Mouse (Mus musculus): ENCODE results near the gene Kcnip2.
"Not testable (repeated sequence)": the region's sequence is repeated elsewhere in the genome, so short reads cannot be mapped to it uniquely, and the experiment has no call there.

The Kcnip2 gene

DNA sequence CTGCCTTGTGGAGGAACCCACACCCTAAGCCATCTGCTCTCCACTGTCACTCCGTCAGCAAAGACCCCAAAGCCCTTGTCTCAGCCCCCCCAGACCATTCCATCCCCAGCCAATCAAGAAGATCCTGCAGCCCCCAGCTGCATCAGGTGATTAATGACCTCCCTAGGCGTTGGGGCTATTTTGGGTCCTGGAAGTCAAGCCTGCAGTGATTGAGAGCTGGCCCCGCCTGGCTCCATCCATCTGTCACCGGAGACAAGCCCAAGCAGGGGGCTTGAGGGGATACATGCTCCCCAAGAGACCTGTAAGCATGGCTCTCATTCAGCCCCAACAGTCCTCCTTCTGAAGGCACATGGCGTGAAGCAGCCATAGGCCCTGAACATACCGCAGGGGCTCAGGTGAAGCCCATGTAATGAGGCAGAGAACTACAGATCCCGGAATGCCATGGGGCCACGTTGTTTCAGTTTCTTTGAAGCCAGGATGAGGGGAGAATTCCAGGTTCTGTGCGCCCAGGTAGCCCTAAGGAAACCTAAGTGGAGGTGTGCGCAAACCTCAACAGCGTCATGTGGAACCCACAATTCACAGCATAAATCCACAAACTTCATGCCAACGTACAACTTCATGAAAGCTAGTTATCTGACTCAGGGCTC is 4.7 kb downstream of the Kcnip2 start:
- DNase-seq (ENCODE audit: low spot score) = no peak

DNA sequence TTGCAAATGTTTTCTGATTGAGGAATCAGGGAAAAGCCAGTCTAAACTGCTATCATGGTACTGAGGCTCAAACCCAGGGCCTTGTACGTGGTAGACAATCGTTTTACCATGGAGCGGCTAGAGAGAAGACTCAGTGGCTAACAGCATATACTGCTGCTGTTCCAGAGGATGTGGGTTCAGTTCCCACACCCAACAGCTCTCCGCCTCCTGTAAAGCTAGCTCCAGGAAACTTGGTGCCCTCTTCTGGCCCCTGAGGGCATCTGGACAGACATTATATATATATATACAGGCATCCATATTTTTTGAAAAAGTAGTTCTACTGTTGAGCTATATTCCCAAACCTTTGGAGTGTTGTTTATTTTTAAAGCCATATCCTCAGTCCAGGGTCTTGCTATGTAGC is 8.1 kb downstream of the Kcnip2 start:
- no peak for DNase-seq (ENCODE audit: low spot score)

DNA sequence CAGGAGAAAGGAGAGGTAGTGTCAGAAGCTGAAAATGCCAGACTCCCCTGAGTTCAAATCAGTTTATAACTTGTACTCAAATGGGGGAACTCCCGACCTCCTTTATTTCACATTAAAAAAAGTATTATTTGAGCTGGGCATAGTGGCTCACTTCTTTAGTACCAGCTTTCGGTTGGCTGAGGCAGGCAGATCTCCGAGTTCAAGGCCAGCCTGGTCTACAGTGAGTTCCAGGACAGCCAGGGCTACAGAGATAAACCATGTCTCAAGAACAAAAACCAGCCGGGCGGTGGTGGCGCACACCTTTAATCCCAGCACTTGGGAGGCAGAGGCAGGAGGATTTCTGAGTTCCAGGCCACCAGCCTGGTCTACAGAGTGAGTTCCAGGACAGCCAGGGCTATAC is 10.0 kb downstream of the Kcnip2 start:
- not testable (repeated sequence) for DNase-seq (ENCODE audit: low spot score)

DNA sequence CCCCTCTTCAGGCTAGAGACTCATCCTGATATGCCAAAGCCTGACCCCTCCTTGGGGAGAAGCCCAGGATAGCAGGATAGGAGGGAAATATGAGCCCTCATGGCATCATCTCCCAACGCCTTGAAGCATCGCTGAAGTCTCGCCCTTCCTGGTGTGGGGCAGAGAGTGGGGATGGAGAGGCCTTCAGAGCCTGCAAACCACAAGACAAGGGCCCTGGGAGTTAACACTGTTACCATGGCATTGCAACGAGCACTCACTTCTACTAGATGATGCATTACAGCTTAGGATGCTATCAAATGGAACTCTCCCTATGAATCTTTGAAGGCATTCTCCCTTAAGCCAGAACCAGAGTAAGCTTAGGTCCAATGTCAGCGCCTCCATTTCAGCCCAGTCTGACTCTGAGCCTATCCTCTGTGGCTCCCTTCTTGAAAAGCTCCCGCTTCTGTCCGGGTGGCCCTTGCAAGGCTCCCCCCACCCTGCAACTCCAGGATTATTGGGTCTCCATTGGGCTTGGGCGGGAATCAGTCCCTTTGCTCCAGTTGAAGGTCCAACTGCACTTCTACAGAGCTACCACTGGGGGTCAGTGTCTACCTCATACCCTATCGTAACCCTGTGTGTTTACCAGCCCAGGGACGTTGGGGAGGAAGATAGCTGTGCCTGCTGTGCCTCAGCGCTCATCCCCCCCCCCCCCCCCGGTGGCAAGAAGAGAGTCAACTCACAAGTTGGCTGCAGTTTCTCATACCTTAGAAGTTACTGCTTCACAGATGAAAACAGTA is 11.1 kb downstream of the Kcnip2 start:
- no peak for DNase-seq (ENCODE audit: low spot score)

DNA sequence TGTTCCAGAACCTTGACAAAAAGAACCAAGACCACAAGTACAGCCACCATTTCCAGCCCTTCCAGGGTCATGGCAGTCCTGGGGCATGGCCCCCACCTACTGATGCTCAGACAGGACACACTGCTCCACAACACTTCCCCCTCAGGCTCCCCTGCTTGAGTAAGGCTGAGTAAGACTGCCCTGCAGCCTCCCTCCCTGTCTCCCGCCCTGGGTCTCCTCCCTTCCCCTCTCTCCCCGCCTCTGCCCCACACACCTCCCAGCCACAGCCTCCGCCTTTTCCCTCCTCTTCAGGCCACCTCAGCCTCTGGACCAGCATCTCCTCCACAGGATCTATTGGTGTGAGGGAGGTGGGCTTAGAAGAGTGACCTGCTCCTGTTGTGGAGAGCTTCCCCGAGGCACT is 12.5 kb downstream of the Kcnip2 start:
- no peak for DNase-seq (ENCODE audit: low spot score)

DNA sequence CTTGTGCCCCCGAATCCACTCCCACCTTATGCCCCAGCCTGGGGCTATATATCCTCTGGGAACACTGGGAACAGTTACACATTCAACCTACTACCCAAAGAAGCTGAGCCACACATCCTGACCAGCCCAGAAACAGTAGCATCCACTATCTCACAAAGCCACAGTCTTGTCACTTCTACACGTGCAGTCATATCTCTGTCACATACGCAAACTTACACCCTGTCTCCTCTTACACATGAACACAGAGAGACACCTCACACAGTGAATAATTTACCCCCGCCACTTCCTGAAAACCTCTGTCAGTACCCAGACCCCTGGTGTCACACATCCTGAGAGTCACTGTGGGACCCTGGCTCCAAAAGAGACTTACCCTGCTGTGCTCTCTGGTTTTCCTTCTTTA is 13.2 kb downstream of the Kcnip2 start:
- no peak for DNase-seq (ENCODE audit: low spot score)

DNA sequence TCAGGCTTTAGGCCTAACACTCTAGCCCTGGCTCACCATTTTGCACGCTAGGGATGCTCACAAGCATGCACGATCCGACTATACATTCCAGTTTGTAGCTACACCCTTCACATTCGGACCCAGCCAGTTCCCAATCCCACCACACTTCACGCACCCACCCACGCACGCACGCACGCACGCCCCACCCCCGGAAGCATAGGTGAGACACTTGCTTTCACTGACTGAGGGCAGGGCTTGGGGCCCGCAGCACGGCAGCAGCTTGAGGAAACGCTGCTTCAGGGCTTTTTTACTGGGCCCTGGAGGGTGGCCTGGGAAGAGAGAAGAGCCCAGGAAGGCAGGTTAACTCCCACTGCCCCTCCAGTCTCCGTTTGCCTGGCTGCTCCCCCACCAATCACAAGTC is 19.0 kb downstream of the Kcnip2 start:
- no peak for DNase-seq (ENCODE audit: low spot score)

DNA sequence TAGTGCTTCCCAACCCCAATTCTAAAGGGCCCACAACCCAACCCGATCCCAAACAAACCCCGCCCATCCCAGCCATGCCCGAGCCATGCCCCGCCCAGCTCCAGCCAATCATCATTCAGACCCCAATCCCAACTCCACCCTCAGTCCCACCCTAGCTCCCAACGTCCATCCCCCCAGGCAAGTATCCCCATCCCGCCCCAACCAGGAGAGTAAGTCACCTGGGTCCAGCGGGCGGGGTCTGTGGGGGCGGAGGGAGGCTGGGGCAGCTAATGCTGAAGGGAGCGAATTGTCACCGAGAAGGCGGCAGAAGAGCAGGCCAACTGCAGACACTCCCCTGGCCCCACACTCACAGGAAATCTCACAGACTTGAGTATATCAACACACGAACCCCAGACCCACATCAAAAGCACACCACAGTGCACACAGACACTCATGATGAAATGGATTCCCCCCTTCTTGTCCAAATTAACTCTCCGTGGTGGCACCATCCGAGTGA is 19.8 kb downstream of the Kcnip2 start:
- DNase-seq (ENCODE audit: low spot score) = no peak

DNA sequence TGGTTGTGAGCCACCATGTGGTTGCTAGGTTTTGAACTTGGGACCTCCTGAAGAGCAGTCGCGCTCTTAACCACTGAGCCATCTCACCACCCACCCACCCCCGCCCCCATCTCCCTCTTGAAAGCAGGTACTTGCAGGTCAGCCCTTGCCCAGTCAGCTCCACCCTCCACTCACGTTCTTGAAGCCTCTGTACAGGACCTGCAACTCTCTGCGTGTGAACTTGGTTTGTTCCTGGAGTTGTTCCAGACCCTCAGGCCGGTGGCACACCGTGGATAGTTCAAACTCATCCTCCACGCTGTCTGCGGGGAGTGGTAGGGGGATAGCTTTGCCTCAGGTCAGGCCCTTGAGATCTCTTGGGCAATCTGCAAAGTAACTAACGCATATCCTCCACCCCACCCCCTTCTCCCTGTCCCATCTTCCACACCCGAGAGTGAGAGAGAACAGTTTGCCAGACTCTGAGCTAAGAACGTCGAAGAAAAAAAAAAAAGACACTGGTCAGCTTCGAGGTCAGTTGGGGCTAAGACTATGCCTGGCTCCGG is 20.4 kb downstream of the Kcnip2 start:
- DNase-seq (ENCODE audit: low spot score) = no peak

DNA sequence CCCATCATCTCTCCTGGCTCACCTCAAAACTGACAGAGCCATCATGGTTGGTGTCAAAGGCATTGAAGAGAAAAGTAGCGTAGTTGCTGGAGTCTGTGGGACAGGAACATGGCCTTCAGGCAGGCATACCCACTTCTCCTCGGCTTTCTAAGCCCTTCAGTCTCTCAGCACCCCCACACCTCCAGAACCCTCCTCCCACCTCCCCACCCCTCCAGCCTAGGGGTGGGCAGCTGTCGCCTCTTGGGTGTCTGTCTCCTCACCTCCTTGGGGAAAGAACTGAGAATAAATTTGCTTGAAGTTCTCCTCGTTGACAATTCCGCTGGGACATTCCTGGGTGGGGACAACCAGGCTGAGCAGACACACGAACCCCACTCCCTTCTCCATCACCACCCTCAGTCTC is 21.1 kb downstream of the Kcnip2 start:
- no peak for DNase-seq (ENCODE audit: low spot score)

DNA sequence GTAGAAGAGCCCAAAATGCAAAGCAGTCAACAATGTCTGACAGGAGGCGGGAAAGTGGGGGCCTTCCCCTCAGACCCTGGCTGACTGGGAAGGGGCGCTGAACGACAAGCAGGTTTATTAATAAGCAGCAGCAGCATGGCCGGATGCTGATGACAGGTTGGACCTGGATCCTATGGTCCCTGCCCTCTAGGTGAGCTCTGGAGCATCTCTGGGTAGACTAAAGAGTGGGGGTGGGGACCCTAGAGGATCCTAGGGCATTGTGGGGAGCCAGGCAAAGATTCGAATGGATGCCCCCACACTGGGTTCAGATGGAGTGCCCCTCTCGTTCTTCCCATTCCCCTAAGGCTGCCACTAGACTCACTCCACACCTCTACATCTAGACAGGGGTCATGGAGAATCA is 23.5 kb downstream of the Kcnip2 start:
- DNase-seq (ENCODE audit: low spot score) = no peak

DNA sequence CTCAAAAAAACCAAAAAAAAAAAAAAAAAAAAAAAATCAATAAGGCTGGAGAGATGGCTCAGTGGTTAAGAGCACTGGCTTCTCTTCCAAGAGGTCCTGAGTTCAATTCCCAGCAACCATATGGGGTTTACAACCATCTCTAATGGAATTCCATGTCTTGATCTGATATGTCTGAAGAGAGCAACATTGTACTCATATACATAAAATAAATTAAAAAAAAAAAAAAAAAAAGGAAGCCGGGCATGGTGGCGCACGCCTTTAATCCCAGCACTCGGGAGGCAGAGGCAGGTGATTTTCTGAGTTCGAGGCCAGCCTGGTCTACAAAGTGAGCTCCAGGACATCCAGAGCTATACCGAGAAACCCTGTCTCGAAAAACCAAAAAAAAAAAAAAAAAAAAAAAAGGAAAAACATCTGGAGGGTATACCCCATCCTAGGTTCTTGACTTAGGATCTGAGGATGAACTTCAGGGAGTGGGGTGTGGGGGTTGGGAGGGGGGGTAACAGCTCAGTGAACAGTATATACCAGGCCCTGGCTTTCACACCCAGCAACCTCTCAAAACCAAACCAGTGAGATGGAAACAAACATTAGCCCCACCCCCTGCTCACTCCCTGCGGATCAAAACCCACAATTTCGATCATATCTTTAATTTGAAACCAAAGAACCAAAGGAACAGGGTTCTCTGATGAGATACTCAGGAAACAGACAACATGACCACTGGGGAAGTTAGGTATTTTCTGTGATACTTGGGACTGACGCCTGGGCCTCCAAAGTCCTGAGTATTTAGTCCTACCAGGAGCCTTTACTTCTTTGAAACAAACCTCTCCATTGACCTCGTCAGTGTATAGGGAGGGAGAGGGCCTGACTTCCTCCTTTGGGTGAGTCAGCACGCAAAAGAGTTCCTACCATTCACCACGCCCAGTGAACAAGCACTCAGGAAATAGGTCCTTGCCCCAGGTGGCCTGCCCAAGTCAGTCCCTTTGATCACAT is 25.7 kb downstream of the Kcnip2 start:
- DNase-seq (ENCODE audit: low spot score) = no peak

DNA sequence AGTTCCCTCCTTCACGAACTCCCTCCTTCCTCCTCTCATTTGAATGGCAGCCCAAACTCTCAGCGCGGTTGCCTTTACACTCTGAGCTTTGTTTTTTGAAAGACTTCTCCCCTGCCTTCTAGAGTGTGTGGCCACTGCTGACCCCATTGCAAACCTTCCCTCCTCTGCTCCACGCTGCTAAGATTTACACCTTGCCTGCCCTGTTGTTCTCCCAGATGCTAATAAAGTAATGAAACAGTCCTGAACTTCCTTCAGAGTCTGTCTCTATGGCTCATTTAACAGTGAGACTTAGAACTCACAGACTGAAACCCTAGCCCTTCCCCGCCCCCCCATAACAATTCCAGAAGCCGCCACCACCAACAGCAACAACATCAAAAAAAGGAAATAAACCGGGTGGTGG is 26.5 kb downstream of the Kcnip2 start:
- DNase-seq (ENCODE audit: low spot score) = no peak

DNA sequence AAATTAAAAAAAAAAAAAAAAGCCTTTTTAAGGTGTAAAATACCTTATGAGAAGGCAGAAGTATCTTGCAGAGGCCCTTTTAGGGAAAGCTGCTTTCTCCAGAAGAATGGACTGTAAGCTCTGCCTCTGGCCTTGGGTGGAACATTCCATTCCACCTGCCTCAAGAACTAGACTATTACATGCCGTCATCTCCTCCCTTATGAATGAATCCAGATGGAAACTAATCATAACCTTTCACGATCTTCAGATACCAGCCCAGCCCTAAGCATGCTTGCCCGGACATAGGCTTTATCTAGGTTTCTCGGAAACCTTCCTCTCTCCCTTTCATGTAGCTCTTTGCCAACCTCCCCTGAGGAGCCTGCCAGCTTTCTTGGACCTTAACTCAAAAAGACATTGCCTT is 27.5 kb downstream of the Kcnip2 start:
- no peak for DNase-seq (ENCODE audit: low spot score)

DNA sequence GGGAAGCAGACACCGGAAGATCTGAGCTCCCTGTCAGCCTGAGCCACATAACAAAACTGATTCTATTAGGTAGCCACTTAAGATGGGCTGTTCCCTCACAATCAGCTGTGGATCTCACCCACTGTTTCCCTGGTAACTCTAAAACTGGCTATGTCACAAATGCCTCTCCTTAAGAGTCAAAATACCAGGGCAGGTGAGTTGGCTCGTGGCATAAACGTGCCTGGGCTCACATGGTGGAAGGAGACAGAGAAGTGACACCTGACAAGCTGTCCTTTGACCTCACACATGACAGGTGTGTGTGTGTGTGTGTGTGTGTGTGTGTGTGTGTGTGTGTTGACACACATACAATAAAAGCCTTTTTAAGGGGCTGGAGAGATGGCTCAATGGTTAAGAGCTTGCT is 28.4 kb downstream of the Kcnip2 start:
- no peak for DNase-seq (ENCODE audit: low spot score)

DNA sequence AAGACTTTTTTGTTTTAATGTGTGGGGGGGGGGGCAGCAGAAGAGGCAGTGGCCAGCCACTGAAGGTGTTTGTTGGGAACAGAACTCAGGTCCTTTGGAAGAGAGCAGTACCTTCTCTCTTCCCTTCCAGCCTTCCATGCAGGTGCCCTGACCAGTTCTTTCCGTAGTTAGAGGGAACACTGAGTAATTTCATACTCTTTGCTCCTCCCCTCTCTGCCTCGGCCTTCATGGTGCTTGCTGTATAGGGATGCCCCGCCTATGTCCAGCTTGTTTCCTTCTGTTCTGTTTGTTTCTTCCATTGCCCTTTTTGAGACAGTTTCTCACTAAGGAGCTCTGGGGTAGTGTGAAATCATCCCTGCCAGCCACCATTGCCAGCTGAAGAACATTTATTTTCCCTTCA is 30.4 kb downstream of the Kcnip2 start:
- no peak for DNase-seq (ENCODE audit: low spot score)

DNA sequence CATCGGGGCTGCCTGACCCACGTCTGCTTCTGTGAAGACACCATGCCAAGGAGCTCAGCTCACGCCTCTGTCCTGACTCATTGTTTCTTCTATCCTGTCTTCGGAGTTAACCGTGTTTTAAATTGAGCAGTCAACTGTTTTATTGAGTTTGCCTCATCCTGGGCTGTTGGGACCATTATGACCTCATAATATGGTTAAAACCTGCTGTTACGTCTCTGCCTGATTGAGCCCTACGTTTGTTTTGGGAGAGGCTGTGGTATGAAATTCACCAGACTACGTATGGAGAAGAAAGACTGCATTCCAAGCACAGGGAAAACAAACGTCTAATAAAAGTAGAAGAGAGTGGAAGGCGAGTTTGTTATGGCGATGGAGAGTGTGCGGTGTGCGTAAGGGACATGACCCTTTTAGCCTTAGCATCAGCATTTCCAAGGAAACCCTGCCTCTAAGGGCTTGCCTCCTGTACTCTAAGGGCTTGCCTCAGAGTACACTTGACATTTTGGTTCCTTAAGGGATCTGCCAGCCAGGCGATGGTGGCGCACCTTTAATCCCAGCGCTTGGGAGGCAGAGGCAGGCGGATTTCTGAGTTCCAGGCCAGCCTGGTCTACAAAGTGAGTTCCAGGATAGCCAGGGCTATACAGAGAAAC is 31.8 kb downstream of the Kcnip2 start:
- no peak for DNase-seq (ENCODE audit: low spot score)

DNA sequence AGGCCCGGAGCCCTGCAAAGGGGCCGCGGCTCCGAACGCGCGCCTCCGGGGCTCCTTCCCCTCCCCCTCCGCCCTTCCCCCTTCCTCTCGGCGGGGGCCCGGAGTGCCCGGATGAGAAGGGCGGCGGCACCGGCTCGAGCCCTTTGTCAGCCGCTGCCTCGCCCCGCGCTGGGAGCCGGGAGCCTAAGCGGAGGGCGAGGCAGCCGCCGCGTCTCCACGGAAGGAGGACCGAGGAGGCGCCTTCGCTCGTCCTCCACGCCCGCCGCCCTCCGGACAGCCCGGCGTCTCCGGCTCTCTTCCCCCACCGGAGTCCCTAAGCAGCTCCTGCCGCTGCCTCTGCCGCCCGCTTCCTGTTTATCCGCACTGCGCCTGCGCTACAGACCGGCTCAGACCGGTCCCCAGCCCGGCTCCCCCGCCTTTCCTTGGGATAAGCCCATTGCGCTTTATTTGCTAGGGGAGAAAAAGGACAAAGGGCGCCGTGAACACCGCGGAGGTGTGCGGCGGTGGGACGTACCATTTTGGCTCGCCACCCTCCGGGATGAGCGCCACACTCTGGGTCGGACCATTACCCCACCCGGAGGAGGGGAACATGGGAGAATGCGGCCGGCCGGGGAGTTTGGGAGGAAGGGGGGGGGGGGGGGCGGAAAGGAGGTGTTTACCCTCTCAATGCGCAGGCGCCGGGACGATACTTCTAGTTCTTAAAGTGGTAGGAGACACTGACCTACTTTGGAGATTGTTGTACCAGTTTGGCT is 32.5 kb downstream of the Kcnip2 start, which contains the start of gene Mgea5:
Gene Mgea5 (minus strand): TSS at position 657 of the 752 bp plus-strand sequence.
- DNase-seq (ENCODE audit: low spot score) = peak; percentile 95

DNA sequence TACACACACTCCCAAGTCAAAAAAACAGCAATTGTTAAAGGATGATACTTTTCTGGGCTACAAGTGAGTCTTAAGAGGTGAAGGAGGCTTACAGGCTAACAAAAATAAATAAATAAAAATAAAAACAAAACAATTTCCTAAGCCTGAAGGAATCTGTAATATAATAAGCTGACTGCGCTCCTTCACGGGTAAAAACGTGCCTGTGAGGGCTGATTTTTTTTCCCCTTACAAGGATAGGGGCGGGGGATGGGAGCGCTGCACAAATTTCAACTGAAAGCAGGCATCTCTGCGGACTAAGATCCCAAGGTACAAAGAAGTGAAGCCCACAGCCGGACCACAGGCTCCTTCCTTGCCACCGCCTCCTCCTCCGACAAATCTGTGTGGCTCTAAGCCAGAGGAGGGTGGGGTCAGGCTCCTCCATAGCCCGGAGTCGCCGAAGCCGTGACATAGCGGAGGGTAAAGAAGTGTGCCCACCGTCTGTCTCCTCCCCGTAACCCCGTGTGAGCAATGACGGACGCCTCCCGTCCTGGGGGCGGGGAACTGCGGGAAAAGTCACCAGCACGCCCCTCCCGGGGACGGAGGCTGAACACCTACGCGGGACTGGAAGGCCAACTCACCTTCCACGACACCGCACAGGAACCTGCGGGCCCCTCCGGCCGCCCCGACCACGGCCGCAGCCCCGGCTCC is 33.4 kb downstream of the Kcnip2 start:
- peak; percentile 60 for DNase-seq (ENCODE audit: low spot score)

DNA sequence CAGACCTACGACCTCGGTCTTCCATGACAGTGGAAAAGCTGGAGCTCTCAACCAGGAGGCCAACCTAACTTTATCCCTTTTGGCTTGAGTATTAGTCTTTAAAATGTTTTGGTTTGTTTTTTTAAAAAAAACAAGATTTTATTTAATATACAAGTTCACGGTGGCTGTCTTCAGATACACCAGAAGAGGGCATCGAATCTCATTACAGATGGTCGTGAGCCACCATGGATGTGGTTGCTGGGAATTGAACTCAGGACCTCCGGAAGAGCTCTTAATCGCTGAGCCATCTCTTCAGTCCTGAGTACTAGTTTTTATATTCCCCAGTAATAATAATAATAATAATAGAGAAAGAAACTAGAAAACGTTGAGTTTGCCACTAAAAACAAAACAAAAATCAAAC is 34.2 kb downstream of the Kcnip2 start:
- no peak for DNase-seq (ENCODE audit: low spot score)
